Mouse (Mus musculus) T-cell, adult 2 months (primary cell): Measurements from ENCODE around the gene Sqstm1.
A peak's percentile ranks its signal among the peaks of the same experiment; 100 is the strongest.

Experiments used
- DNase-seq: peaks from one replicate; pipeline ENCODE4 v3.0.0; 2022; ENCODE audit warnings: low spot score

Sqstm1 gene

DNA sequence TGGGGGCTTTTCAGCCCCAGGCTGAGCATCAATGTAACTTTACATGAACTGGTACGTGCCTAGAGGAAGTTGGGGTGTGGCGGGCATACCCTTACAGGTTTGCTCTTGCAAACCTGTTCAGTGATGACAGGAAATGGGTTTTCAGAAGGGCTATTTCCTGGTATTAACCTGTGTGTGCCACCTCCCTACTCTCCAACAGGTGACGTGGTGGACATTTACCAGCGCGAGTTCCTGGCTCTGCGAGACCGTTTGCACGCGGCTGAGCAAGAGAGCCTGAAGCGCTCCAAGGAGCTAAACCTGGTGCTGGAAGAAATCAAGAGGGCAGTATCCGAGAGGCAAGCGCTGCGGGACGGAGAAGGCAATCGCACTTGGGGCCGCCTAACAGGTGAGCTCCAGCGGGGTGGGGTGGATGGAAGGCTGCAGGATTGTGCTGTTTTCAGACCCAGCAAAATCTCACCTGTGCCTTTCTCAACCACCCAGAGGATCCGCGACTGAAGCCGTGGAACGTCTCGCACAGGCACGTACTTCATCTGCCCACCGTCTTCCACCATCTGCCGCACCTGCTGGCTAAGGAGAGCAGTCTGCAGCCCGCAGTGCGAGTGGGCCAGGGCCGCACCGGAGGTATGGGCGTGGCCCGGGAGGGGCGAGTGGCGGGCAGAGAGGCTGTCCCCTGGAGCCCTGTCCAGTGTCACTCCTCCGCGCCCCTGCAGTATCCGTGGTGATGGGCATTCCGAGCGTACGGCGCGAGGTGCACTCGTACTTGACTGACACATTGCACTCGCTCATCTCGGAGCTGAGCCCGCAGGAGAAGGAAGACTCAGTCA is 20.1 kb upstream of the Sqstm1 start:
- no peak for DNase-seq

GRCm38 (mm10) chr11:50229252-50229910 is 18.8 kb upstream of the Sqstm1 start:
- no peak for DNase-seq

DNA sequence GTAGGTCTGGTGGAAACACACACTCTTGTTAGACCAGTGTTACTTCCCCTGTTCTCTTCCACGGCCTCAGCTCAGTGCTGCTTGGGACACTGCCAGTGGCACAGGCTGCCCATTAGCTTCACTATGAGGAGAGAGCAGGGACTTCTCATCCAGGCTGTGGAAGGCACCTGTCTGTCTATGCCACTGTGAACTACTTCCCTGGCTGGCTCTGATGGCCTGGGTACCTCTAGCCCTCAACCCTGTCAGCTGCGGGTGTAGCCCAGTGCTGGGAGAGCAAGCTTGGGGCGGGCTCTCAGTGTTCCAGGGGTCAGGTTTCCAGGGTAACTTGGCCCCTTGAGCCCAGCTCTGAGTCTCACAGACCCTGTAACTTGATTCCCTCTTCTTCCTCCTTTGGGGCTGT is 18.1 kb upstream of the Sqstm1 start:
- DNase-seq: no peak

- DNase-seq: no peak
Observed at GRCm38 (mm10) chr11:50227736-50228135, 17.1 kb upstream of the Sqstm1 start.

- no peak for DNase-seq
Observed at GRCm38 (mm10) chr11:50227226-50227625, 16.6 kb upstream of the Sqstm1 start.

GRCm38 (mm10) chr11:50226406-50226805 is 15.8 kb upstream of the Sqstm1 start:
- no peak for DNase-seq

DNA sequence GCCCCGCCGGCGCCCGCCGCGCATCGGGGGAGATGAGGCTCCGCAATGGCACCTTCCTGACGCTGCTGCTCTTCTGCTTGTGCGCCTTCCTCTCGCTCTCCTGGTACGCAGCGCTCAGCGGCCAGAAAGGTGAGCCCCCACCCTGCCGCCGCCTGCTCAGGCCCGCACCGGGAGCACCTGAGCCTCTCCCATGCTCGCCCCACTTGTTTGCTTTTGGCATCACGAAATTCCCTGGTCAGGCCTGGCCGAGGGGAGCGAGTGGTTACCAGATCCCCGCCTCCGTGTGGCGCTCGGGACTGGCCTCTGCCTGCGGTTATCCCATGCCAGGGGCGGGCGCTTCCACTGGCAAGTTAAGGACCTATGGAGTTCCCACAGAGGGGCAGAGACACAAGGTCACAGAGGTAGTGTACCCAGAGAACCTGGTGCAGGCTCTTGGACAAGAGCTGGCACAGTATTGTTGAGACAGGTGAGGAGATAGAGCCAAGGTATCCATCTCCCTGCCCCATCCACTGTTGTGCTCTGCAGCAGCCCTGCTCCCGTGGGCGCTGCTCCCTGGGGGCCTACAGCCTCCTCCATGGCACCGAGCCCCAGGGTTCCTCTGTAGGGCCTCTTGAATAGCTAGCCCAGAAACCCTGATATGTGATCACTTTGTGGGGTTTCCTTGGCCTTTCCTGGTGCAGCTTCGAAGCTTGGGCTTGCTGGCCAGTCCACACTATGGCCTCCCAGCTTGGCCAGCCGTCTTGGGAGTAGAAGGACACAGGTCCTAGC is 15.2 kb upstream of the Sqstm1 start:
- no peak for DNase-seq

- peak; percentile 45 for DNase-seq
Observed at GRCm38 (mm10) chr11:50224671-50225530, 14.3 kb upstream of the Sqstm1 start.

DNA sequence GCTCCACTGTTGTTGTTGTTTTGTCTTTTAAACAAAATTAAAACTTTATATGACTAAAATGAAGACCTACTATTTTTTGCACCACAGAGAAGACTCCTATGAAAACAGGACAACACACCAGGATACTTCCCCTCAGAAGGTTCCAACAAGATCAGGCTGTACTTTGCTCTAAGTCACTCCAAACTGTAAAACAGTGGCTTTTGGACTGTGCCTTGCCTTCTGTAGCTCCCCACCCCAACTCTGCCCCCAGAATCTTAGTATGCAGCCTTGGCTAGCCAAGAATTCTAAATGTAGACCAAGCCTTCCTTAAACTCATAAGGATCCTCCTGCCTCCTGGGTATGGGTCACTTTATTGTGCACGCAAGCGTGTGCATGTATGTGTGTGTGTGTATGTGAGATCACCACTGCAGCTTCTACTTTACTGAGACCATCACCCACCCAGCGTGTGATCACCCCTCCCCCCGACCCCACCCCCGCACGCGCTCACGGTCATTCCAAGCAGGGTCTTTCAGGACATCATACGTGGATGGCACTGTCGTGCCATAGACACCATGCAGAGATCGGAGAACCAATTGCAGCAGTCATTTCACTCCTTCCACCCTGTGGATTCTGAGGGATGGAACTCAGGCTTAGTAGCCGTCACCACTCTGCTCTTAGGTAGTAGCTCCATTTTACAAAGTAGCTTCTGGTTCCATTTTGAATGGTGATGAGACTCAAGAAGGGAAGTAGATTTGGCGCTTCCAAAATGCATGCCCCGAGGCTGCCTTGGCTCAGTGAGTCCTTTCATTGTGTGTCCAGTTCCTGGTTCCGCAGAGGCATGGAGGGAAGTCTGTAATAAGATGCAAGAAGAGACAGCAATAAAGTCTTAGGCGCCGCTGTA is 13.4 kb upstream of the Sqstm1 start:
- DNase-seq: no peak

- no peak for DNase-seq
Observed at GRCm38 (mm10) chr11:50222559-50223276, 12.1 kb upstream of the Sqstm1 start.

- no peak for DNase-seq
Observed at GRCm38 (mm10) chr11:50219833-50220232, 9.2 kb upstream of the Sqstm1 start.

- no peak for DNase-seq
Observed at GRCm38 (mm10) chr11:50217811-50218210, 7.2 kb upstream of the Sqstm1 start.

- no peak for DNase-seq
Observed at GRCm38 (mm10) chr11:50216724-50217366, 6.2 kb upstream of the Sqstm1 start.

- DNase-seq: no peak
Observed at GRCm38 (mm10) chr11:50215633-50216032, 5.0 kb upstream of the Sqstm1 start.

DNA sequence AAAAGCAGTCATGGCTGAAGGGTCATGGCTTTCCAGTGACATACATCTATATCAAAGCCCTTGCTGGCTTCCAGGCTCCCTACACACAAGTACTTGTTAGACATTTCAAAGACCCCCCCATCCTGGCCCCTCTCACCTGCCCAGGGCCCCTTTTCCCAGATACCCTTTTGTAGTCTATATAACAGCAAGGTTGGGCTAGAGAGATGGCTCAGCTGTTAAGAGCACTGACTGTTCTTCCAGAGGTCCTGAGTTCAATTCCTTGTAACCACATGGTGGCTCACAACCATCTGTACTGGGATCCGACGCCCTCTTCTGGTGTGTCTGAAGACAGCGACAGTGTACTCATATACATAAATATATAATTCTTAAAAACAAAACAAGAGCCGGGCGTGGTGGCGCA is 4.0 kb upstream of the Sqstm1 start:
- DNase-seq: no peak

GRCm38 (mm10) chr11:50212848-50213758 is 2.5 kb upstream of the Sqstm1 start:
- DNase-seq: peak; percentile 28

GRCm38 (mm10) chr11:50212060-50212739 is 1.6 kb upstream of the Sqstm1 start:
- DNase-seq: no peak
